Mouse (Mus musculus): Measurements from ENCODE around the gene Iqcn. TPM values are rescaled to one million over a fixed set of nuclear protein-coding genes. Genes with fewer than 3 reads are reported as not detected.

The Iqcn gene
- polyA plus RNA-seq, 1 experiment = not detected

GRCm38 (mm10) chr8:70688136-70688535 lies 15.1 kb upstream of the Iqcn start:
- Histone ChIP-seq H3K4me3 (ENCODE audit: insufficient read depth, low read length) (no peak overlapping the region), H3K4me1 (ENCODE audit: control insufficient read depth, insufficient read depth, low read length) (peaks cover 3% of the 10 kb centered on the region; the same call in 1 of the 2 replicates), H3K27ac (ENCODE audit: insufficient read depth, low read length) (no peak overlapping the region)
- no peak for TF ChIP-seq CTCF (IDR thresholded peaks at IDR 0.05; ENCODE audit: borderline replicate concordance, insufficient read depth, low read length)
- no peak for TF ChIP-seq POLR2A (IDR thresholded peaks at IDR 0.05; ENCODE audit: low read depth, low read length)

GRCm38 (mm10) chr8:70689892-70690390 lies 13.3 kb upstream of the Iqcn start:
- no peak for TF ChIP-seq POLR2A (IDR thresholded peaks at IDR 0.05; ENCODE audit: low read depth, low read length)
- H3K4me1 ChIP-seq (ENCODE audit: control insufficient read depth, insufficient read depth, low read length) = no peaks in the 10 kb centered on the region
- no peak overlapping the region for H3K27ac ChIP-seq (ENCODE audit: insufficient read depth, low read length)
- H3K4me3 ChIP-seq (ENCODE audit: insufficient read depth, low read length) = no peak overlapping the region

- TF ChIP-seq POLR2A (IDR thresholded peaks at IDR 0.05; ENCODE audit: low read depth, low read length) = no peak
- no peak for TF ChIP-seq CTCF (IDR thresholded peaks at IDR 0.05; ENCODE audit: borderline replicate concordance, insufficient read depth, low read length)
- H3K27ac ChIP-seq (ENCODE audit: insufficient read depth, low read length) = no peak overlapping the region
- H3K4me3 ChIP-seq (ENCODE audit: insufficient read depth, low read length) = no peak overlapping the region
- peaks cover 1% of the 10 kb centered on the region; the same call in 1 of the 2 replicates for H3K4me1 ChIP-seq (ENCODE audit: control insufficient read depth, insufficient read depth, low read length)
Observed at GRCm38 (mm10) chr8:70691230-70691629, 12.0 kb upstream of the Iqcn start.

- Histone ChIP-seq H3K4me1 (ENCODE audit: control insufficient read depth, insufficient read depth, low read length) (peaks cover 3% of the 10 kb centered on the region), H3K4me3 (ENCODE audit: insufficient read depth, low read length) (no peak overlapping the region), H3K27ac (ENCODE audit: insufficient read depth, low read length) (no peak overlapping the region)
- TF ChIP-seq CTCF (IDR thresholded peaks at IDR 0.05; ENCODE audit: borderline replicate concordance, insufficient read depth, low read length) (no peak), POLR2A (IDR thresholded peaks at IDR 0.05; ENCODE audit: low read depth, low read length) (no peak)
Observed at GRCm38 (mm10) chr8:70691727-70692231, 11.5 kb upstream of the Iqcn start.

GRCm38 (mm10) chr8:70693636-70694035 lies 9.6 kb upstream of the Iqcn start:
- H3K27ac ChIP-seq (ENCODE audit: insufficient read depth, low read length) = no peak overlapping the region

GRCm38 (mm10) chr8:70695318-70696018 lies 7.8 kb upstream of the Iqcn start:
- TF ChIP-seq CTCF (IDR thresholded peaks at IDR 0.05; ENCODE audit: borderline replicate concordance, insufficient read depth, low read length) (no peak), POLR2A (IDR thresholded peaks at IDR 0.05; ENCODE audit: low read depth, low read length) (no peak)
- Histone ChIP-seq H3K27ac (ENCODE audit: insufficient read depth, low read length) (no peak overlapping the region), H3K4me1 (ENCODE audit: control insufficient read depth, insufficient read depth, low read length) (peaks cover 3% of the 10 kb centered on the region), H3K4me3 (ENCODE audit: insufficient read depth, low read length) (no peak overlapping the region)

More at GRCm38 (mm10) chr8:70693636-70694035, 9.6 kb upstream of the Iqcn start:
- H3K4me3 ChIP-seq (ENCODE audit: insufficient read depth, low read length) = no peak overlapping the region
- TF ChIP-seq CTCF (IDR thresholded peaks at IDR 0.05; ENCODE audit: borderline replicate concordance, insufficient read depth, low read length) = no peak
- TF ChIP-seq POLR2A (IDR thresholded peaks at IDR 0.05; ENCODE audit: low read depth, low read length) = no peak
- H3K4me1 ChIP-seq (ENCODE audit: control insufficient read depth, insufficient read depth, low read length) = peaks cover 3% of the 10 kb centered on the region

- peak; percentile 29; the same call in 1 of the 2 replicates for TF ChIP-seq POLR2A (IDR thresholded peaks at IDR 0.05; ENCODE audit: low read depth, low read length)
- TF ChIP-seq CTCF (IDR thresholded peaks at IDR 0.05; ENCODE audit: borderline replicate concordance, insufficient read depth, low read length) = no peak
- peaks cover 3% of the 10 kb centered on the region for H3K4me1 ChIP-seq (ENCODE audit: control insufficient read depth, insufficient read depth, low read length)
- no peak overlapping the region for H3K27ac ChIP-seq (ENCODE audit: insufficient read depth, low read length)
- H3K4me3 ChIP-seq (ENCODE audit: insufficient read depth, low read length) = no peak overlapping the region
Observed at GRCm38 (mm10) chr8:70696019-70696885, 7.0 kb upstream of the Iqcn start.

GRCm38 (mm10) chr8:70696946-70697345 lies 6.3 kb upstream of the Iqcn start:
- no peak overlapping the region for H3K27ac ChIP-seq (ENCODE audit: insufficient read depth, low read length)
- H3K4me3 ChIP-seq (ENCODE audit: insufficient read depth, low read length) = no peak overlapping the region
- peaks cover 3% of the 10 kb centered on the region for H3K4me1 ChIP-seq (ENCODE audit: control insufficient read depth, insufficient read depth, low read length)
- TF ChIP-seq CTCF (IDR thresholded peaks at IDR 0.05; ENCODE audit: borderline replicate concordance, insufficient read depth, low read length) = no peak
- TF ChIP-seq POLR2A (IDR thresholded peaks at IDR 0.05; ENCODE audit: low read depth, low read length) = no peak

GRCm38 (mm10) chr8:70697366-70698250 lies 5.6 kb upstream of the Iqcn start:
- H3K27ac ChIP-seq (ENCODE audit: insufficient read depth, low read length) = 0 out of 2 replicates have a peak overlapping the region, but pooled peaks have one; percentile 8
- H3K4me1 ChIP-seq (ENCODE audit: control insufficient read depth, insufficient read depth, low read length) = peaks cover 7% of the 10 kb centered on the region
- H3K4me3 ChIP-seq (ENCODE audit: insufficient read depth, low read length) = no peak overlapping the region
- TF ChIP-seq CTCF (IDR thresholded peaks at IDR 0.05; ENCODE audit: borderline replicate concordance, insufficient read depth, low read length) (no peak), POLR2A (IDR thresholded peaks at IDR 0.05; ENCODE audit: low read depth, low read length) (no peak)
